Mouse (Mus musculus): ENCODE measurements around the gene Map2k2. TPM values are rescaled to one million over a fixed set of nuclear protein-coding genes. Genes with fewer than 3 reads are reported as not detected.
A peak's percentile ranks its signal among the peaks of the same experiment; 100 is the strongest.

The Map2k2 gene
- total and polyA plus RNA-seq, 3 experiments: 147 to 212 TPM; not detected in 1

GRCm38 (mm10) chr10:81178927-81179326 is 73.2 kb downstream of the Map2k2 start:
- Histone ChIP-seq H3K36me3 (ENCODE audit: control insufficient read depth in 1 of 2, insufficient read depth in 2 of 2, low read length in 2 of 2) (peaks cover 6 to 12% of the 10 kb centered on the region in 2 experiments), H3K4me3 (ENCODE audit: control insufficient read depth in 1 of 2, insufficient read depth in 1 of 2, low read depth in 2 of 2, low read length in 2 of 2) (peak overlapping the region in 1 of 2 experiments; percentile 80; a peak in 3 of 4 replicates), H3K9me3 (replicated peaks; ENCODE audit: insufficient read depth, low read length) (no peaks in the 10 kb centered on the region), H3K27ac (ENCODE audit: control insufficient read depth, low read depth, low read length) (peak overlapping the region; percentile 84), H3K9ac (ENCODE audit: control insufficient read depth, low read depth, low read length, poor library complexity, severe bottlenecking) (peak overlapping the region; percentile 94), H3K79me2 (ENCODE audit: control insufficient read depth, insufficient read depth, low read length, poor library complexity) (peaks cover 42% of the 10 kb centered on the region), H3K27me3 (ENCODE audit: control insufficient read depth in 1 of 2, insufficient read depth in 2 of 2, low read length in 2 of 2) (no peaks in the 10 kb centered on the region), H3K4me1 (ENCODE audit: control insufficient read depth in 1 of 2, insufficient read depth in 2 of 2, low read length in 2 of 2) (peaks cover 0 to 24% of the 10 kb centered on the region in 2 experiments; a peak in 3 of 4 replicates)
- peak; percentile 17 for DNase-seq (ENCODE audit: low read depth, low spot score)
- no peak for TF ChIP-seq TCF12 (IDR thresholded peaks at IDR 0.05; ENCODE audit: low read depth, low read length)
- TF ChIP-seq ZC3H11A (IDR thresholded peaks at IDR 0.05; ENCODE audit: low read depth, low read length): no peak
- no peak for TF ChIP-seq GABPA (IDR thresholded peaks at IDR 0.05; ENCODE audit: low read depth, low read length)
- TF ChIP-seq SIN3A (IDR thresholded peaks at IDR 0.05; ENCODE audit: low read length): no peak
- TF ChIP-seq RCOR1 (IDR thresholded peaks at IDR 0.05; ENCODE audit: low read depth, low read length): no peak
- no peak for TF ChIP-seq TAL1 (IDR thresholded peaks at IDR 0.05; ENCODE audit: low read length)
- TF ChIP-seq MYC (IDR thresholded peaks at IDR 0.05; ENCODE audit: low read depth, low read length): no peak
- TF ChIP-seq MAZ (IDR thresholded peaks at IDR 0.05; ENCODE audit: low read depth, low read length): no peak
- TF ChIP-seq ELF1 (IDR thresholded peaks at IDR 0.05; ENCODE audit: low read depth, low read length): no peak
- no peak for TF ChIP-seq HCFC1 (IDR thresholded peaks at IDR 0.05; ENCODE audit: low read depth, low read length)
- no peak for TF ChIP-seq USF1 (IDR thresholded peaks at IDR 0.05; ENCODE audit: low read depth, low read length)
- TF ChIP-seq USF2 (IDR thresholded peaks at IDR 0.05; ENCODE audit: borderline replicate concordance in 1 of 2, insufficient read depth in 1 of 2, low read depth in 1 of 2, low read length in 2 of 2): no peak
- no peak for TF ChIP-seq JUND (IDR thresholded peaks at IDR 0.05; ENCODE audit: low read depth, low read length)
- no peak for TF ChIP-seq GATA1 (IDR thresholded peaks at IDR 0.05; ENCODE audit: low read depth, low read length)
- no peak for TF ChIP-seq SMC3 (IDR thresholded peaks at IDR 0.05; ENCODE audit: low read depth, low read length)
- TF ChIP-seq MAX (IDR thresholded peaks at IDR 0.05; ENCODE audit: low read length): no peak
- no peak for TF ChIP-seq ETS1 (IDR thresholded peaks at IDR 0.05; ENCODE audit: low read depth, low read length)

- H3K9ac ChIP-seq (ENCODE audit: control insufficient read depth, low read depth, low read length, poor library complexity, severe bottlenecking): peak overlapping the region; percentile 94
- H3K27me3 ChIP-seq (ENCODE audit: control insufficient read depth in 1 of 2, insufficient read depth in 2 of 2, low read length in 2 of 2): no peaks in the 10 kb centered on the region
- H3K9me3 ChIP-seq (replicated peaks; ENCODE audit: insufficient read depth, low read length): no peaks in the 10 kb centered on the region
- peak overlapping the region in 1 of 2 experiments; percentile 80; a peak in 2 of 4 replicates for H3K4me3 ChIP-seq (ENCODE audit: control insufficient read depth in 1 of 2, insufficient read depth in 1 of 2, low read depth in 2 of 2, low read length in 2 of 2)
- DNase-seq (ENCODE audit: low read depth, low spot score): peak; percentile 39
- H3K27ac ChIP-seq (ENCODE audit: control insufficient read depth, low read depth, low read length): peak overlapping the region; percentile 84
- peaks cover 6 to 10% of the 10 kb centered on the region in 2 experiments for H3K36me3 ChIP-seq (ENCODE audit: control insufficient read depth in 1 of 2, insufficient read depth in 2 of 2, low read length in 2 of 2)
- peaks cover 44% of the 10 kb centered on the region for H3K79me2 ChIP-seq (ENCODE audit: control insufficient read depth, insufficient read depth, low read length, poor library complexity)
- H3K4me1 ChIP-seq (ENCODE audit: control insufficient read depth in 1 of 2, insufficient read depth in 2 of 2, low read length in 2 of 2): peaks cover 0 to 20% of the 10 kb centered on the region in 2 experiments; a peak in 3 of 4 replicates
- TF ChIP-seq SMC3 (IDR thresholded peaks at IDR 0.05; ENCODE audit: low read depth, low read length) (no peak), GABPA (IDR thresholded peaks at IDR 0.05; ENCODE audit: low read depth, low read length) (no peak), MYC (IDR thresholded peaks at IDR 0.05; ENCODE audit: low read depth, low read length) (no peak), CTCF (IDR thresholded peaks at IDR 0.05 in 2 of 3, conservative IDR thresholded peaks at IDR 0.05 in 1 of 3; ENCODE audit: control insufficient read depth in 1 of 3, insufficient read depth in 1 of 3, low read depth in 2 of 3, low read length in 3 of 3, poor library complexity in 1 of 3, severe bottlenecking in 1 of 3) (peak; percentile 18 to 43 (median 36); a peak in 5 of 6 replicates), POLR2A (IDR thresholded peaks at IDR 0.05; ENCODE audit: control insufficient read depth in 1 of 2, insufficient read depth in 1 of 2, low read depth in 1 of 2, low read length in 2 of 2, poor library complexity in 1 of 2) (peak in 1 of 2 experiments; percentile 26; a peak in 2 of 4 replicates), POLR2AphosphoS5 (IDR thresholded peaks at IDR 0.05; ENCODE audit: borderline replicate concordance, low read depth, low read length) (0 out of 2 replicates have a peak, but pooled peaks have one; percentile 24), CHD2 (IDR thresholded peaks at IDR 0.05; ENCODE audit: low read length) (no peak)
Observed at GRCm38 (mm10) chr10:81179451-81180342, 74.0 kb downstream of the Map2k2 start.

Data from MEL (cell line).